Mouse (Mus musculus) forebrain, embryonic 10.5 days (tissue): ENCODE measurements around the gene Pck1. TPM values are rescaled to one million over a fixed set of nuclear protein-coding genes. Genes with fewer than 3 reads are reported as not detected.

ENCODE experiments used
- DNase-seq: peaks from one replicate; pipeline ENCODE4 v3.0.0-alpha.2; 2017; ENCODE audit warnings: low spot score; ENCODE audit errors: extremely low spot score
- H3K27ac ChIP-seq: fragments of 300-500 bp; sonication (generic); 2 replicates; pipeline ENCODE4 v1.5.1; 2016; ENCODE audit warnings: mild to moderate bottlenecking
- H3K27me3 ChIP-seq: fragments of 300-500 bp; sonication (generic); 2 replicates; pipeline ENCODE4 v1.6.1; 2016; ENCODE audit warnings: mild to moderate bottlenecking; ENCODE audit not compliant: poor library complexity, severe bottlenecking
- H3K36me3 ChIP-seq: fragments of 300-500 bp; sonication (generic); replicated peaks from 2 replicates; pipeline ENCODE4 v1.6.1; 2016; ENCODE audit warnings: mild to moderate bottlenecking, moderate library complexity
- H3K4me1 ChIP-seq: fragments of 300-500 bp; sonication (generic); 2 replicates; pipeline ENCODE4 v1.6.1; 2016
- H3K4me3 ChIP-seq: fragments of 300-500 bp; sonication (generic); 2 replicates; pipeline ENCODE4 v1.5.1; 2016; ENCODE audit warnings: mild to moderate bottlenecking, moderate library complexity
- H3K9me3 ChIP-seq: fragments of 300-500 bp; sonication (generic); 2 replicates; pipeline ENCODE4 v1.6.1; 2016; ENCODE audit warnings: mild to moderate bottlenecking, moderate library complexity
- WGBS: fragments of 180-500 bp; shearing (Covaris S2); methylation state at CpG from one replicate; pipeline ENCODE4 v1.1.7; 2016; 5-methylcytosine and 5-hydroxymethylcytosine counted together
- polyA plus RNA-seq: library from polyadenylated mRNA; unstranded; fragments of >200 nt; fragmentation: Nextera tagmentation; extraction: Ambion mirVana; gene quantifications from 2 replicates; pipeline ENCODE4 v1.2.1, GENCODE M21; 2016

Pck1 gene
- polyA plus RNA-seq, 1 experiment from 2014 or later, result not detected

GRCm38 (mm10) chr2:173202924-173203689 lies 50.3 kb downstream of the Pck1 start:
- no peak overlapping the region for H3K4me3 ChIP-seq
- peaks cover 5% of the 10 kb centered on the region; the same call in 1 of the 2 replicates for H3K4me1 ChIP-seq
- 88% methylated on average over 19 of the region's 19 CpGs for WGBS
- no peaks in the 10 kb centered on the region for H3K27me3 ChIP-seq
- H3K36me3 ChIP-seq, result no peaks in the 10 kb centered on the region
- no peaks in the 10 kb centered on the region for H3K9me3 ChIP-seq
- peak; percentile 13 for DNase-seq
- no peak overlapping the region for H3K27ac ChIP-seq

- no peak overlapping the region; the same call in 1 of the 2 replicates for H3K27ac ChIP-seq
- H3K36me3 ChIP-seq, result no peaks in the 10 kb centered on the region
- no peaks in the 10 kb centered on the region for H3K9me3 ChIP-seq
- H3K27me3 ChIP-seq, result no peaks in the 10 kb centered on the region
- peaks cover 5% of the 10 kb centered on the region; the same call in 1 of the 2 replicates for H3K4me1 ChIP-seq
- H3K4me3 ChIP-seq, result no peak overlapping the region
- WGBS, result 81% methylated on average over 3 of the region's 3 CpGs
- DNase-seq, result peak; percentile 11
Measured at GRCm38 (mm10) chr2:173203726-173204125, 50.9 kb downstream of the Pck1 start.

- no peaks in the 10 kb centered on the region for H3K36me3 ChIP-seq
- H3K9me3 ChIP-seq, result no peaks in the 10 kb centered on the region
- H3K4me3 ChIP-seq, result no peak overlapping the region
- peaks cover 5% of the 10 kb centered on the region; the same call in 1 of the 2 replicates for H3K4me1 ChIP-seq
- 69% methylated on average over 4 of the region's 4 CpGs for WGBS
- DNase-seq, result peak; percentile 11
- no peak overlapping the region for H3K27ac ChIP-seq
- no peaks in the 10 kb centered on the region for H3K27me3 ChIP-seq
Measured at GRCm38 (mm10) chr2:173204671-173205070, 51.8 kb downstream of the Pck1 start.

- Histone ChIP-seq H3K4me1 (peaks cover 5% of the 10 kb centered on the region; the same call in 1 of the 2 replicates), H3K27ac (no peak overlapping the region), H3K9me3 (no peaks in the 10 kb centered on the region), H3K4me3 (no peak overlapping the region), H3K27me3 (no peaks in the 10 kb centered on the region), H3K36me3 (no peaks in the 10 kb centered on the region)
- DNase-seq, result peak; percentile 11
- WGBS, result 90% methylated on average over 14 of the region's 14 CpGs
Measured at GRCm38 (mm10) chr2:173205563-173206099, 52.8 kb downstream of the Pck1 start.

GRCm38 (mm10) chr2:173207051-173207450 lies 54.2 kb downstream of the Pck1 start:
- Histone ChIP-seq H3K4me1 (peaks cover 5% of the 10 kb centered on the region; the same call in 1 of the 2 replicates), H3K9me3 (no peaks in the 10 kb centered on the region), H3K27me3 (no peaks in the 10 kb centered on the region), H3K27ac (no peak overlapping the region), H3K4me3 (no peak overlapping the region), H3K36me3 (no peaks in the 10 kb centered on the region)
- DNase-seq, result peak; percentile 5
- 89% methylated on average over 3 of the region's 3 CpGs for WGBS

Other genes with a start within 250 kb of the Pck1 start
- 21.2 and 21.4 TPM in 2 replicates for gene Bmp7, start 212.7 kb upstream of the Pck1 start, polyA plus RNA-seq
- 0.42 and 0.73 TPM in 2 replicates for gene Spo11, start 175.3 kb upstream of the Pck1 start, polyA plus RNA-seq
- 168 TPM in 2 replicates for gene Rae1, start 152.9 kb upstream of the Pck1 start, polyA plus RNA-seq
- 119 and 123 TPM in 2 replicates for gene Rbm38, start 132.6 kb upstream of the Pck1 start, polyA plus RNA-seq
- 0.04 and 0.07 TPM in 2 replicates for gene Ctcfl, start 33.5 kb upstream of the Pck1 start, polyA plus RNA-seq
- gene Zbp1, start 65.9 kb downstream of the Pck1 start, polyA plus RNA-seq, result not detected in 2 replicates
- 1.3 and 1.8 TPM in 2 replicates for gene Pmepa1, start 123.5 kb downstream of the Pck1 start, polyA plus RNA-seq